Mouse (Mus musculus) thymus, adult 2 months (tissue): ENCODE data around the gene Sec61a2. TPM values are rescaled to one million over a fixed set of nuclear protein-coding genes. Genes with fewer than 3 reads are reported as not detected.

ENCODE experiments used
- DNase-seq: peaks from one replicate; pipeline ENCODE4 v3.0.0; 2021
- H3K27ac ChIP-seq: fragments of 200-500 bp; 2 replicates; pipeline ENCODE4 v1.5.1; 2012; ENCODE audit warnings: low read length, control low read depth; ENCODE audit not compliant: control insufficient read depth, insufficient read depth
- H3K27me3 ChIP-seq: fragments of 200-500 bp; 2 replicates; pipeline ENCODE4 v1.6.1; 2012; ENCODE audit warnings: mild to moderate bottlenecking, low read length, moderate library complexity, mixed read lengths; ENCODE audit not compliant: control insufficient read depth, insufficient read depth
- H3K36me3 ChIP-seq: fragments of 200-500 bp; 2 replicates; pipeline ENCODE4 v1.6.1; 2012; ENCODE audit warnings: mild to moderate bottlenecking, low read length, moderate library complexity; ENCODE audit not compliant: control insufficient read depth, insufficient read depth
- H3K4me1 ChIP-seq: fragments of 200-500 bp; replicated peaks from 2 replicates; pipeline ENCODE4 v1.6.1; 2012; ENCODE audit warnings: low read length; ENCODE audit not compliant: control insufficient read depth, insufficient read depth
- H3K4me3 ChIP-seq: fragments of 200-500 bp; 2 replicates; pipeline ENCODE4 v1.5.1; 2012; ENCODE audit warnings: mild to moderate bottlenecking, low read length, control low read depth, moderate library complexity; ENCODE audit not compliant: control insufficient read depth, insufficient read depth
- CTCF ChIP-seq: fragments of 200-500 bp; IDR thresholded peaks from 2 replicates; pipeline ENCODE4 v1.5.1; 2012; ENCODE audit warnings: mild to moderate bottlenecking, control low read depth, low read length, moderate library complexity, borderline replicate concordance; ENCODE audit not compliant: control insufficient read depth, poor library complexity, insufficient read depth; ENCODE audit errors: extremely low read depth
- POLR2A ChIP-seq: fragments of 200-500 bp; IDR thresholded peaks from 2 replicates; pipeline ENCODE4 v1.6.1; 2012; ENCODE audit warnings: mild to moderate bottlenecking, low read length, control low read depth, moderate library complexity; ENCODE audit not compliant: control insufficient read depth, poor library complexity, insufficient read depth; ENCODE audit errors: extremely low read depth
- WGBS: fragments of 180-500 bp; shearing (Covaris S2); methylation state at CpG from one replicate; pipeline ENCODE4 v1.1.7; 2018; 5-methylcytosine and 5-hydroxymethylcytosine counted together
- polyA plus RNA-seq: library from polyadenylated mRNA; depleted of rRNA; stranded (reverse); fragments of >200 nt; gene quantifications from 2 replicates; pipeline ENCODE4 v1.2.3, GENCODE M21; 2012; rRNA removed

Gene Sec61a2
- polyA plus RNA-seq: 29.4 and 34.0 TPM in 2 replicates

DNA sequence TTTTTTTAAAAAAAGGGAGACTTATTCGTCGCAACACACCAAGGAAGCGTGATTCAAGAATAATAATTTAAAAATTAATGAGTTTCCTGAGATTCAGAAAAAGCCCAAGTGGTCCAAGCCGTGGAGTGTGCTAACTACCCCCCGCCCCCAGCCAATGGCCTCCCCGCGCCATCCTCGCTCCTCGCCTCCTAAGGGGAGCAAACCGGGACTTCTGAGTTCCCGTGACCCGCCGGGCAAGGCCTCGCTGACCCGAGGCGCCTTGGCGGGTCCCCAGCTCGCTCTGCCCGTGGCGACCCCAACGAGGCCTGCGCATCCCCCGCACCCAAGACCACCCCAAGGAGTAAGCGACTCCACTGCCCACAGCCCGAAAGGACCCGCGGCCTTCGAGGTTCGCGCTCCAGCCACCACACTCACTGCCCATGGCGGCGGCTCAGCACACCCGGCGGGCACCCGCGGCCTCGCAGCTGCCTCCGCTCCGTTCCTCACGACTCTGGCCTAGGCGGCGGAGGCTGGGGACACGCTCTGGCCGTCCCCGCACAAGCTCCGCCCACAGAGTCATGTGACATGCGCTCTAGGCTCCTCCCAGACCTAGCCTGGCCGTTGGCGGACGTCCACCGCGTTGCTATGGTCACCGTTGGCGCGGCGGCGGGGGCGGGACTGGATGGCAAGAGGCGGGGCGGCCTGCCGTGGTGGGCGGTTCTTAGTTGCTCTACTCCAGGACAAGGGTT lies at the start of gene Sec61a2:
TSS of gene Sec61a2 (minus strand) at position 590 of the 728 bp plus-strand sequence.
- TF ChIP-seq CTCF (peak; percentile 60; the same call in 1 of the 2 replicates), POLR2A (peak; percentile 42; the same call in 1 of the 2 replicates)
- Histone ChIP-seq H3K4me3 (peak within 1 kb of the TSS; percentile 86), H3K36me3 (no peaks in the 10 kb centered on the region), H3K4me1 (0 out of 2 replicates have a peak, but pooled peaks cover 2% of the 10 kb centered on the region), H3K27me3 (no peaks in the 10 kb centered on the region), H3K27ac (no peak within 1 kb of the TSS)
- peak; percentile 93 for DNase-seq
- 2% methylated on average over 62 of the region's 62 CpGs for WGBS

DNA sequence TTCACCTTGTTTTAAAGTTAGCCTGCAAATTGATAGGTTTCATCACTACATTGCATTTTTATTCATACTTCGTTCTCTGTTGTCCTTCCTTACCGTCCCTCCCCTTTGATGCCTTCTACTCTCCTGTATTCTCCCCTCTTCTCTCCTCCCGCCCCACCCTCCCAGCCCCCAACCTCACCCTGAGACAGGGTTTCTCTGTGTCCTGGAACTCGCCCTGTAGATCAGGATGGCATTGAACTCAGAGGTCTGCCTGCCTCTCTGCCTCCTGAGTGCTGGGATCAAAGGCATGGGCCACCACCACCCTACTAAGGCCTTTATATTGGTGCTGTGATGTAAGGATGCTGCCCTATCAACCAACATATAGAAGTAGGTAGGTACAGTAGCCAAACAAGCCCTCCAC lies 47.8 kb upstream of the Sec61a2 start:
- WGBS: 68% methylated on average over 4 of the region's 4 CpGs
- no peaks in the 10 kb centered on the region for H3K27me3 ChIP-seq
- no peak for DNase-seq
- no peak overlapping the region for H3K4me3 ChIP-seq
- H3K27ac ChIP-seq: no peak overlapping the region
- TF ChIP-seq POLR2A (no peak), CTCF (no peak)
- H3K4me1 ChIP-seq: peaks cover 7% of the 10 kb centered on the region
- no peaks in the 10 kb centered on the region for H3K36me3 ChIP-seq

DNA sequence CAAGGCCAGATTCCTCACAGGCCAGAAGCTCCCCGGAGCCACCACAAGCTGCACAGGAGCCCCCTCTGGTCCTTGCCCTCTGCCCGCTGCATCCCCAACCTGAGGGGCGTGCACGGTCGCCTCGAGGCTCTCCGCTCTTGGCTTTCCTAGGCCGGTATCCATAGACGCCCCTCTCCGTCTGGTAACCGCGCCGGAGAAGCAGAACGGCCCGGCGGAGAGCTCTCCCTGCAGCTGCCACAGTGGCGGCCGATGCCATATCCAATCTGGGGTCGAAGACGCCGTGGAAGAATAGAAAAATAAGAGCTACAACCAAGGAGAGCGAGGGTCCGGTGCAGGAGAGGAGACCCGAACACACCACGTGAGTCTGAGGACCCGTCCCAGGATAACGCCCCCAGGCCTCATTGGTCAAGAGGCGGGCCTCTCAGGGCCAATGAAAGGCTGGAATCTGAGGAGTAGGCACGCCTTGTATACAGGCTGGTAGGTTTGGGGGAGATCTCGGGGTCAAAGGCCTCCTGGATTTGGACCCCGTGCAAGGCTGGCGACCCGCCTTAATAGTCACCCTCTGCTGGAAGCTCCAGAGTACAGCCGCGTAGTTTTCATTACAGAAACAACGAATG lies 47.3 kb upstream of the Sec61a2 start, which contains the start of gene Dhtkd1:
TSS of gene Dhtkd1 (minus strand) at position 377 of the 617 bp plus-strand sequence.
- Histone ChIP-seq H3K27me3 (no peaks in the 10 kb centered on the region), H3K4me1 (peaks cover 7% of the 10 kb centered on the region), H3K36me3 (no peaks in the 10 kb centered on the region), H3K4me3 (peak within 1 kb of the TSS; percentile 44), H3K27ac (no peak within 1 kb of the TSS)
- 2% methylated on average over 36 of the region's 36 CpGs for WGBS
- no peak for TF ChIP-seq POLR2A
- TF ChIP-seq CTCF: no peak
- DNase-seq: peak; percentile 32

DNA sequence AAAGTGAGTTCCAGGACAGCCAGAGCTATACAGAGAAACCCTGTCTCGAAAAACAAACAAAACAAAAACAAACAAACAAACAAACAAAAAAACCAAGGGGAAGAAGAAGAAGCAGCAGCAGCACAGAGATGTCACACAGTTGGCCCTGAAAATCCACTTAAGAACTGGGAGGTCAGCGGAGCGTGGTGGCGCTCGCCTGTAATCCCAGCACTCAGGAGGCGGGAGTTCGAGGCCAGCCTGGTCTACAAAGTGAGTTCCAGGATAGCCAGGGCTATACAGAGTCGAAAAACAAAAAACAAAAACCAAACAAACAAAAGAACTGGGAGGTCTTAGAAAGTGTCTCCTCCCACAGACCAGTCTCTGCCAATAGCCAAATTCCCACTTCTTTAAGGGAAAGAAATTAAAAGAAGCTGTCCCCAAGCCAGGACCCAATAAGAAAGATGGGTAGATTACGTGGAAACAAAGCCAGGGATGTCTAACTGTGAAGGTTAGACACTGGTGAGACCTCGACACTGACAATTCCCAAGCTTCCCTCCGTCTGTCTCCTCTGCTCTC lies 46.7 kb upstream of the Sec61a2 start:
- no peaks in the 10 kb centered on the region for H3K27me3 ChIP-seq
- no peaks in the 10 kb centered on the region for H3K36me3 ChIP-seq
- H3K4me1 ChIP-seq: peaks cover 7% of the 10 kb centered on the region
- TF ChIP-seq POLR2A (no peak), CTCF (no peak)
- H3K27ac ChIP-seq: no peak overlapping the region
- peak overlapping the region; percentile 44 for H3K4me3 ChIP-seq
- DNase-seq: no peak
- 82% methylated on average over 11 of the region's 11 CpGs for WGBS

DNA sequence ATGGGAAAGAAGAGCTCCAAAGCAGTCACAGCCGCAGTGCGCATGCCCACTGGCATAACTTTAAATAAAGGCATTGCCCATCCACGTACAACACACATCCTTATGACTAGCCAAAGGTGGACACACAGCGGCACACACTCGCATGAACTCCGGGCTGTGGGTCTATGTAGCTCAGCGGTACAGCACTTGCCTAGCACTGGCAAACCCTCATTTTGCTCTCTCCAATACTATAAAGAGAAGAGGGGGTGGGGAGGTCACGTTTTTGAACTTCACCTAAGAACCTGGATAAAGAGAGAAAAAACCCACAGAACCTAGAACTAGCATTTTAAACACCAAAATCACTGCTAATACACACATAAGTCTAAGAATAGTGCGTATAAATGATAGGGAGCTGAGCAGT lies 45.7 kb upstream of the Sec61a2 start:
- Histone ChIP-seq H3K36me3 (no peaks in the 10 kb centered on the region), H3K4me3 (no peak overlapping the region), H3K27me3 (no peaks in the 10 kb centered on the region), H3K27ac (no peak overlapping the region), H3K4me1 (peaks cover 7% of the 10 kb centered on the region)
- no peak for DNase-seq
- TF ChIP-seq CTCF: no peak
- no peak for TF ChIP-seq POLR2A
- WGBS: 97% methylated on average over 9 of the region's 9 CpGs

DNA sequence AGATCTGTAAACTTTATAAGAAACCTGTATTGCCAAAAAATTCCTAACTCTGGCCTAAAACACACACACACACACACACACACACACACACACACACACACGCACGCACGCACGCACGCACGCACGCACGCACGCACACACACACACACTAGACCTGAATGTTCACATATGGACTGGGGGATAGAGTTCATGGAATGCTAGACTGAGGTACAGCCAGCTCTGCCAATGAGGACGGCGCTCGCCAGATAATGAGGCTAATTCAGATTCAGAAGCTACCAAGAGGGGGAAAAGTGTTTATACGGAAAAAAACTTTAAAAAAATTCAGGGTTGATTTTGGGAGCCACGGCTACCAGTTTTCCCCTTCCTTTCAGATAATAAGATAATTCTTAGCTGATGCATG lies 44.7 kb upstream of the Sec61a2 start:
- TF ChIP-seq CTCF: no peak
- TF ChIP-seq POLR2A: no peak
- no peak overlapping the region for H3K27ac ChIP-seq
- peaks cover 7% of the 10 kb centered on the region for H3K4me1 ChIP-seq
- 96% methylated on average over 14 of the region's 14 CpGs for WGBS
- no peaks in the 10 kb centered on the region for H3K36me3 ChIP-seq
- no peaks in the 10 kb centered on the region for H3K27me3 ChIP-seq
- no peak overlapping the region for H3K4me3 ChIP-seq
- no peak for DNase-seq
